9 mouse cellular contexts compared by ENCODE assay signal in the genomic region with DNA sequence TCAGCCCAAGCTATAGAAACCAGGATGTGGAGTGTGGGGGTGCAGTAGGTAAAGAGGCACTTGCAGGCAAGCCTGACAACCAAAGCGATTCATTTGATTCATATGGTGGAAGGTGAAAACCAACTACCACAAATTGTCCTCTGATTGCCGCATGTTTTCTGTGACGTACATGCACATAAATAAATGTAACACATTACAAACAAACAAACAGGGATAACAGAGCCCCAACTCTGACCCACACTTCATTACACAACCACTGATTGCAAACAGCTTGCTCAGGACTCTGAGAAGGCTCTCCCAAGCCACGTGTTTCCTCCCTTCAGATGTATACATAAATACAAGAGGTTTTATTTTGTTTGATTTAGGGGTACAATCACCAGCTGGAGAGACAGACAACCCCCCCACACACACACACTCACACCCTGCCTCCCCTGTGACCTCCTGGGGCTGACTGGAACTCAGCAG. TPM values are rescaled to one million over a fixed set of nuclear protein-coding genes. Genes with fewer than 3 reads are reported as not detected.
DNase-seq lines count a peak whose midpoint lies in the region; ATAC-seq and TF ChIP-seq lines count a peak whose summit lies in the region.
"Had no signal": no experiment of that assay in that cellular context is flagged by ENCODE, and none has a peak within 500 bp of the region (broad histone marks: within the 10 kb centered on the region; RNA-seq: fewer than 3 reads in every experiment).

No protein-coding gene starts in this region.

- H3K9me3 ChIP-seq in forebrain, embryonic 13.5 days (replicated peaks) = no peaks in the 10 kb centered on the region
- no peaks in the 10 kb centered on the region for H3K9me3 ChIP-seq in liver, embryonic 14.5 days (ENCODE audit: control insufficient read depth, low read length)

- peak overlapping the region; percentile 82 for H3K27ac ChIP-seq in heart, adult 2 months
- peak overlapping the region; percentile 74; the same call in 1 of the 2 replicates for H3K27ac ChIP-seq in forebrain, embryonic 13.5 days
- H3K27ac ChIP-seq in liver, embryonic 14.5 days = no peak overlapping the region

- H3K27me3 ChIP-seq in heart, adult 2 months (ENCODE audit: control insufficient read depth, insufficient read depth, low read length) = no peaks in the 10 kb centered on the region
- no peaks in the 10 kb centered on the region for H3K27me3 ChIP-seq in forebrain, embryonic 13.5 days
- H3K27me3 ChIP-seq in liver, embryonic 14.5 days (ENCODE audit: control insufficient read depth, insufficient read depth, low read length) = peaks cover 23% of the 10 kb centered on the region
- H3K27me3 ChIP-seq: Patski had no signal

- H3K79me2 ChIP-seq in heart, adult 2 months (replicated peaks; ENCODE audit: control insufficient read depth, insufficient read depth, low read length) = no peaks in the 10 kb centered on the region

- peak overlapping the region; percentile 85 for H3K4me3 ChIP-seq in heart, adult 2 months
- peak overlapping the region; percentile 85 for H3K4me3 ChIP-seq in forebrain, embryonic 13.5 days
- peak overlapping the region; percentile 49 to 65; a peak in 3 of 4 replicates for H3K4me3 ChIP-seq in liver, embryonic 14.5 days (ENCODE audit: insufficient read depth in 1 of 2, low read depth in 2 of 2, low read length in 2 of 2)

- DNase-seq in heart, adult 2 months = no peak
- DNase-seq in heart, postnatal 4 days = no peak
- peak; percentile 55 for DNase-seq in CD4-positive, CD25-positive, alpha-beta regulatory T cell, adult 2 months (ENCODE audit: low read depth, low spot score)
- DNase-seq in liver, embryonic 14.5 days (ENCODE audit: low read depth in 3 of 3, low spot score in 3 of 3) = no peak
- no peak for DNase-seq in gastrocnemius, postnatal 25 days
- no peak for DNase-seq in urinary bladder, postnatal 4 days (ENCODE audit: low spot score in 2 of 2)
- DNase-seq in c-Kit-positive CD71-positive TER-119-positive erythroid progenitor cells, embryonic 14.5 days (ENCODE audit: low spot score) = no peak

- peak overlapping the region; percentile 92 for H3K9ac ChIP-seq in heart, adult 2 months (ENCODE audit: low read depth, low read length)
- H3K9ac ChIP-seq in forebrain, embryonic 13.5 days = peak overlapping the region; percentile 92
- H3K9ac ChIP-seq in liver, embryonic 14.5 days (replicated peaks) = no peak overlapping the region

- TF ChIP-seq CTCF in heart, adult 2 months (IDR thresholded peaks at IDR 0.05) = no peak
- no peak for TF ChIP-seq CTCF in liver, embryonic 14.5 days (IDR thresholded peaks at IDR 0.05; ENCODE audit: low read depth)

- H3K36me3 ChIP-seq in heart, adult 2 months (ENCODE audit: control insufficient read depth, insufficient read depth, low read length) = no peaks in the 10 kb centered on the region
- H3K36me3 ChIP-seq in forebrain, embryonic 13.5 days (ENCODE audit: poor library complexity, severe bottlenecking) = peaks cover 31% of the 10 kb centered on the region
- H3K36me3 ChIP-seq in liver, embryonic 14.5 days (replicated peaks; ENCODE audit: control insufficient read depth, insufficient read depth, low read depth) = no peaks in the 10 kb centered on the region

- ATAC-seq in forebrain, embryonic 13.5 days = 0 out of 2 replicates have a peak, but pooled peaks have one; percentile 6
- ATAC-seq in liver, embryonic 14.5 days (ENCODE audit: insufficient read depth) = no peak

- no peak for TF ChIP-seq POLR2A in heart, adult 2 months (IDR thresholded peaks at IDR 0.05; ENCODE audit: insufficient read depth, low read depth, low read length)

- TF ChIP-seq EP300 in heart, adult 2 months (IDR thresholded peaks at IDR 0.05; ENCODE audit: insufficient read depth, low read depth, low read length) = no peak
- TF ChIP-seq EP300 in liver, embryonic 14.5 days (IDR thresholded peaks at IDR 0.05; ENCODE audit: low read depth) = no peak

- peak overlapping the region; percentile 74 for H3K4me2 ChIP-seq in forebrain, embryonic 13.5 days
- peak overlapping the region; percentile 71 for H3K4me2 ChIP-seq in liver, embryonic 14.5 days (ENCODE audit: low read depth)

- H3K4me1 ChIP-seq in heart, adult 2 months (ENCODE audit: control insufficient read depth, insufficient read depth, low read length) = peaks cover 9% of the 10 kb centered on the region
- H3K4me1 ChIP-seq in forebrain, embryonic 13.5 days = peaks cover 15% of the 10 kb centered on the region
- H3K4me1 ChIP-seq in liver, embryonic 14.5 days (replicated peaks; ENCODE audit: control insufficient read depth in 2 of 2, insufficient read depth in 2 of 2, low read length in 1 of 2) = peaks cover 0 to 7% of the 10 kb centered on the region in 2 experiments; a peak in 1 of 4 replicates

- 37% methylated on average over 4 of the region's 4 CpGs for WGBS in heart, adult 2 months
- WGBS in forebrain, embryonic 13.5 days = 42% methylated on average over 4 of the region's 4 CpGs
- 35% methylated on average over 4 of the region's 4 CpGs for WGBS in liver, embryonic 14.5 days (ENCODE audit: insufficient replicate concordance)

- intact Hi-C loops in heart, adult 2 months (cut with DNase I) = loop anchor here (1.0 kb wide), 1 partner anchor 29 kb away; a partner anchor contains a TSS

RNA-seq across cellular contexts. Expression of a gene that starts 1.2 kb away (rescaled TPM):
- total RNA-seq in heart, adult 2 months (2021) = 10 to 100 TPM; 55.7 to 58.7 TPM
- 75.8 and 82.4 TPM in 2 replicates for polyA plus RNA-seq in heart, adult 2 months (2012; rRNA removed)
- total RNA-seq in heart, postnatal 4 days (2021) = 10 to 100 TPM; 65.0 to 65.6 TPM
- polyA plus RNA-seq in forebrain, embryonic 13.5 days (2015; fragmentation: Nextera tagmentation; extraction: Ambion mirVana) = 15.5 and 16.8 TPM in 2 replicates
- polyA plus RNA-seq in liver, embryonic 14.5 days (2012; rRNA removed) = 4.9 TPM in 2 replicates
- polyA plus RNA-seq in liver, embryonic 14.5 days (2014; fragmentation: Nextera tagmentation; extraction: Ambion mirVana) = 1.5 and 1.7 TPM in 2 replicates
- total RNA-seq in gastrocnemius, postnatal 25 days (2021) = 100 to 1,000 TPM; 138 to 146 TPM

RNA-seq across cellular contexts. Expression of a gene that starts 17.7 kb away (rescaled TPM):
- 1 to 10 TPM; 8.9 to 9.8 TPM for total RNA-seq in heart, adult 2 months (2021)
- polyA plus RNA-seq in heart, adult 2 months (2012; rRNA removed) = 15.4 and 17.3 TPM in 2 replicates
- 10 to 100 TPM; 16.4 to 21.5 TPM for total RNA-seq in heart, postnatal 4 days (2021)
- polyA plus RNA-seq in forebrain, embryonic 13.5 days (2015; fragmentation: Nextera tagmentation; extraction: Ambion mirVana) = 4.0 and 4.1 TPM in 2 replicates
- polyA plus RNA-seq in liver, embryonic 14.5 days (2012; rRNA removed) = 9.8 and 11.9 TPM in 2 replicates
- polyA plus RNA-seq in liver, embryonic 14.5 days (2014; fragmentation: Nextera tagmentation; extraction: Ambion mirVana) = 9.0 and 10.1 TPM in 2 replicates
- total RNA-seq in gastrocnemius, postnatal 25 days (2021) = 1 to 10 TPM; 3.3 to 3.4 TPM

RNA-seq across cellular contexts. Expression of a gene that starts 27.1 kb away (rescaled TPM):
- total RNA-seq in heart, adult 2 months (2021) = 10 to 100 TPM; 30.0 to 39.9 TPM
- 47.7 and 77.5 TPM in 2 replicates for polyA plus RNA-seq in heart, adult 2 months (2012; rRNA removed)
- total RNA-seq in heart, postnatal 4 days (2021) = 10 to 100 TPM; 40.9 to 42.1 TPM
- polyA plus RNA-seq in forebrain, embryonic 13.5 days (2015; fragmentation: Nextera tagmentation; extraction: Ambion mirVana) = 22.3 and 23.9 TPM in 2 replicates
- 5.0 and 5.3 TPM in 2 replicates for polyA plus RNA-seq in liver, embryonic 14.5 days (2012; rRNA removed)
- polyA plus RNA-seq in liver, embryonic 14.5 days (2014; fragmentation: Nextera tagmentation; extraction: Ambion mirVana) = 2.8 and 4.6 TPM in 2 replicates
- 10 to 100 TPM; 21.6 to 22.8 TPM for total RNA-seq in gastrocnemius, postnatal 25 days (2021)

RNA-seq across cellular contexts. Expression of a gene that starts 29.2 kb away (rescaled TPM):
- 10 to 100 TPM; 15.8 to 16.8 TPM for total RNA-seq in heart, adult 2 months (2021)
- polyA plus RNA-seq in heart, adult 2 months (2012; rRNA removed) = 23.0 and 24.0 TPM in 2 replicates
- 10 to 100 TPM; 22.9 to 24.9 TPM for total RNA-seq in heart, postnatal 4 days (2021)
- polyA plus RNA-seq in forebrain, embryonic 13.5 days (2015; fragmentation: Nextera tagmentation; extraction: Ambion mirVana) = 40.8 and 46.2 TPM in 2 replicates
- 3.8 and 7.1 TPM in 2 replicates for polyA plus RNA-seq in liver, embryonic 14.5 days (2012; rRNA removed)
- 5.6 and 7.3 TPM in 2 replicates for polyA plus RNA-seq in liver, embryonic 14.5 days (2014; fragmentation: Nextera tagmentation; extraction: Ambion mirVana)
- total RNA-seq in gastrocnemius, postnatal 25 days (2021) = 10 to 100 TPM; 11.6 to 12.6 TPM

RNA-seq across cellular contexts. Expression of a gene that starts 35.2 kb away (rescaled TPM):
- 100 to 1,000 TPM; 108 to 129 TPM for total RNA-seq in heart, adult 2 months (2021)
- polyA plus RNA-seq in heart, adult 2 months (2012; rRNA removed) = 64.9 and 79.4 TPM in 2 replicates
- total RNA-seq in heart, postnatal 4 days (2021) = 100 to 1,000 TPM; 104 to 113 TPM
- 3.0 and 3.4 TPM in 2 replicates for polyA plus RNA-seq in forebrain, embryonic 13.5 days (2015; fragmentation: Nextera tagmentation; extraction: Ambion mirVana)
- 6.0 and 6.7 TPM in 2 replicates for polyA plus RNA-seq in liver, embryonic 14.5 days (2012; rRNA removed)
- polyA plus RNA-seq in liver, embryonic 14.5 days (2014; fragmentation: Nextera tagmentation; extraction: Ambion mirVana) = 3.8 and 4.5 TPM in 2 replicates
- 10 to 100 TPM; 38.5 to 44.8 TPM for total RNA-seq in gastrocnemius, postnatal 25 days (2021)
